Mouse (Mus musculus): ENCODE data around the gene Vmn1r193. TPM values are rescaled to one million over a fixed set of nuclear protein-coding genes. Genes with fewer than 3 reads are reported as not detected.

The Vmn1r193 gene
- polyA plus RNA-seq, 1 experiment from 2014 or later: not detected

Small RNAs within 50 kb of the gene (microRNA-seq; reads per million reads assigned to microRNA genes)
- gene Gm23282 (not detected), gene Gm25084 (not detected)

Other genes starting within 250 kb of the Vmn1r193 start
- 0.05 and 0.07 TPM in 2 replicates for gene Pom121l2, start 242.0 kb downstream of the Vmn1r193 start, polyA plus RNA-seq (2015; fragmentation: Nextera tagmentation; extraction: Ambion mirVana)
- 0.59 and 3.3 TPM in 2 replicates for gene Prss16, start 213.4 kb downstream of the Vmn1r193 start, polyA plus RNA-seq (2015; fragmentation: Nextera tagmentation; extraction: Ambion mirVana)
- gene Hist1h2ah, start 187.6 kb downstream of the Vmn1r193 start, polyA plus RNA-seq (2015; fragmentation: Nextera tagmentation; extraction: Ambion mirVana): 4.1 and 11.0 TPM in 2 replicates
- 3.1 and 3.4 TPM in 2 replicates for gene Hist1h2bk, start 187.3 kb downstream of the Vmn1r193 start, polyA plus RNA-seq (2015; fragmentation: Nextera tagmentation; extraction: Ambion mirVana)
- gene Hist1h4i, start 181.8 kb downstream of the Vmn1r193 start, polyA plus RNA-seq (2015; fragmentation: Nextera tagmentation; extraction: Ambion mirVana): 10.8 and 11.3 TPM in 2 replicates
- 15.8 and 19.9 TPM in 2 replicates for gene Hist1h2ag, start 180.2 kb downstream of the Vmn1r193 start, polyA plus RNA-seq (2015; fragmentation: Nextera tagmentation; extraction: Ambion mirVana)
- 3.9 and 5.9 TPM in 2 replicates for gene Hist1h2bj, start 179.9 kb downstream of the Vmn1r193 start, polyA plus RNA-seq (2015; fragmentation: Nextera tagmentation; extraction: Ambion mirVana)
- not detected in 2 replicates for gene Vmn1r188, start 138.7 kb downstream of the Vmn1r193 start, polyA plus RNA-seq (2015; fragmentation: Nextera tagmentation; extraction: Ambion mirVana)
- not detected in 2 replicates for gene Vmn1r189, start 117.3 kb downstream of the Vmn1r193 start, polyA plus RNA-seq (2015; fragmentation: Nextera tagmentation; extraction: Ambion mirVana)
- gene Vmn1r191, start 39.2 kb downstream of the Vmn1r193 start, polyA plus RNA-seq (2015; fragmentation: Nextera tagmentation; extraction: Ambion mirVana): not detected in 2 replicates
- not detected in 2 replicates for gene Vmn1r192, start 32.0 kb downstream of the Vmn1r193 start, polyA plus RNA-seq (2015; fragmentation: Nextera tagmentation; extraction: Ambion mirVana)
- gene Vmn1r194, start 21.1 kb upstream of the Vmn1r193 start, polyA plus RNA-seq (2015; fragmentation: Nextera tagmentation; extraction: Ambion mirVana): not detected in 2 replicates
- not detected in 2 replicates for gene Vmn1r195, start 47.4 kb upstream of the Vmn1r193 start, polyA plus RNA-seq (2015; fragmentation: Nextera tagmentation; extraction: Ambion mirVana)
- gene Vmn1r196, start 66.8 kb upstream of the Vmn1r193 start, polyA plus RNA-seq (2015; fragmentation: Nextera tagmentation; extraction: Ambion mirVana): not detected in 2 replicates
- not detected in 2 replicates for gene Vmn1r197, start 101.4 kb upstream of the Vmn1r193 start, polyA plus RNA-seq (2015; fragmentation: Nextera tagmentation; extraction: Ambion mirVana)
- gene Vmn1r198, start 127.2 kb upstream of the Vmn1r193 start, polyA plus RNA-seq (2015; fragmentation: Nextera tagmentation; extraction: Ambion mirVana): not detected in 2 replicates
- not detected in 2 replicates for gene Vmn1r199, start 156.7 kb upstream of the Vmn1r193 start, polyA plus RNA-seq (2015; fragmentation: Nextera tagmentation; extraction: Ambion mirVana)
- not detected in 2 replicates for gene Vmn1r200, start 167.2 kb upstream of the Vmn1r193 start, polyA plus RNA-seq (2015; fragmentation: Nextera tagmentation; extraction: Ambion mirVana)
- not detected in 2 replicates for gene Vmn1r201, start 248.8 kb upstream of the Vmn1r193 start, polyA plus RNA-seq (2015; fragmentation: Nextera tagmentation; extraction: Ambion mirVana)